Mouse (Mus musculus): ENCODE data around the gene Dnajb4.

Dnajb4 gene

GRCm38 (mm10) chr3:152209967-152210634, at the start of gene Dnajb4, which contains the start of gene Fubp1:
Dnajb4 (minus strand) TSS chr3:152210302.
Fubp1 (plus strand) TSS chr3:152210422.
- peak; percentile 98 to 99 for DNase-seq

- peak; percentile 61 to 65 for DNase-seq
These were observed 49.3 kb upstream of the Dnajb4 start for GRCm38 (mm10) chr3:152259409-152259808.

- no peak for DNase-seq
These were observed 47.4 kb upstream of the Dnajb4 start for GRCm38 (mm10) chr3:152257528-152257927.

- no peak for DNase-seq
These were observed 40.4 kb upstream of the Dnajb4 start for GRCm38 (mm10) chr3:152250487-152250886.

GRCm38 (mm10) chr3:152247708-152248107, 37.6 kb upstream of the Dnajb4 start:
- no peak for DNase-seq

GRCm38 (mm10) chr3:152245273-152245910, 35.3 kb upstream of the Dnajb4 start:
- DNase-seq = no peak

GRCm38 (mm10) chr3:152243304-152243703, 33.2 kb upstream of the Dnajb4 start:
- no peak for DNase-seq

- DNase-seq = no peak
These were observed 31.0 kb upstream of the Dnajb4 start for GRCm38 (mm10) chr3:152241098-152241497.

GRCm38 (mm10) chr3:152239592-152239991, 29.5 kb upstream of the Dnajb4 start:
- no peak for DNase-seq

GRCm38 (mm10) chr3:152238836-152239235, 28.7 kb upstream of the Dnajb4 start:
- DNase-seq = no peak

GRCm38 (mm10) chr3:152235805-152236204, 25.7 kb upstream of the Dnajb4 start:
- no peak for DNase-seq

- no peak for DNase-seq
These were observed 25.1 kb upstream of the Dnajb4 start for GRCm38 (mm10) chr3:152235238-152235637.

GRCm38 (mm10) chr3:152231333-152232100, 21.4 kb upstream of the Dnajb4 start:
- DNase-seq = no peak

GRCm38 (mm10) chr3:152229271-152229670, 19.2 kb upstream of the Dnajb4 start:
- no peak for DNase-seq

- no peak for DNase-seq
These were observed 18.7 kb upstream of the Dnajb4 start for GRCm38 (mm10) chr3:152228843-152229242.

GRCm38 (mm10) chr3:152225906-152226305, 15.8 kb upstream of the Dnajb4 start:
- DNase-seq = no peak

- DNase-seq = no peak
These were observed 14.8 kb upstream of the Dnajb4 start for GRCm38 (mm10) chr3:152224918-152225317.

- DNase-seq = no peak
These were observed 3.3 kb upstream of the Dnajb4 start for GRCm38 (mm10) chr3:152213416-152213815.

GRCm38 (mm10) chr3:152211731-152212279, 1.7 kb upstream of the Dnajb4 start:
- no peak for DNase-seq

- peak; percentile 61 to 77 for DNase-seq
These were observed 758 bp upstream of the Dnajb4 start for GRCm38 (mm10) chr3:152210728-152211391.

- DNase-seq = no peak
These were observed 730 bp downstream of the Dnajb4 start for GRCm38 (mm10) chr3:152209177-152209966.
